Mouse (Mus musculus): ENCODE results near the gene Pou2f2. TPM values are rescaled to one million over a fixed set of nuclear protein-coding genes. Genes with fewer than 3 reads are reported as not detected.

The Pou2f2 gene
- polyA plus RNA-seq, 1 experiment from 2014 or later = 0.09 TPM

DNA sequence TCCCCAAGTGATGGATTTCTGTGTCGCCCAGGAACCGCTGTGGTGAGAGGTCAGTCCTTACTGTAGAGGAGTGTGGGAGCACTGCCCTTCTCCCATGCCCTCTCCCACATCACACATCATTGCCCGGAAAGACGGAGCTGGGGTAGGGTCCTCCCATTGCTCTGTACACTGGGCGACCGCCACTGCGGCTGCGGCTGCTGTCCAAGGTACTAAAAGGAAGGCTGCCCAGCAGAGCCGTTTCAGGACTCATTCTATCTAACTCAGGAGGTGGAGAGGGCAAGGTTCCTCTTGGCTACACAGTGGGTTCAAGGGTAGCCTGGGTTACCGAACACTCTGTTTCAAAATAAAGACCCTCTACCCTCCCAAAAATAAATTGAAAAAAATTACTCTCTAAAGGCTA lies 33.6 kb downstream of the Pou2f2 start:
- H3K27me3 ChIP-seq = peaks cover 24% of the 10 kb centered on the region
- no peak for TF ChIP-seq CTCF (IDR thresholded peaks at IDR 0.05)
- DNase-seq (ENCODE audit: low read depth, low spot score) (no peak), ATAC-seq (no peak)
- in situ Hi-C loops (cut with MboI; ENCODE audit: low pct_unique_long_range_greater_than_20kb) = no loop called here
- ChIA-PET CTCF (interaction anchor here (1.2 kb wide), 1 partner anchor 22 kb away, joined by 3 read pairs; no protein-coding TSS in a partner anchor), POLR2A (no interaction called here)

DNA sequence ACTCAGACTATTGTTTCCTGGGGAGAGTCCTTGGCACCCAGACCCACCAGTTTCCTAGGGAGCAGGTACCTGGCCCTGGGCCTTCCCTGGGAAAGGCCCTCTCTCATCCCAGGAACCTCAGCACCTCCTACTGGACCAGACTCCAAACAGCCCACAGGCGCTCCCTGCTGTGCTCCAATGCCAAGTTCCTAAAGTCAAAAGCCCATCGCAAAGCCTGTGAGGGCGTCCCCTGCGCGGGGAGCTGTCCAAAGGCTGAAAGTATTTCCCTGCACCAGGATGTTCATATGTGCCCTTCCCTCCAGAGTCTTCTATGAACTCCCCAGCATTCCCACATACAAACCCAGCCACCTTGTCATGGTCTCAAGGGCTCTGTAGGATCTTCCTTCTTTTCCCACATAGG lies 37.8 kb downstream of the Pou2f2 start:
- in situ Hi-C loops (cut with MboI; ENCODE audit: low pct_unique_long_range_greater_than_20kb) = no loop called here
- POLR2A ChIA-PET = no interaction called here
- peak; percentile 31 for DNase-seq (ENCODE audit: low read depth, low spot score)
- CTCF ChIA-PET = no interaction called here
- no peak for TF ChIP-seq CTCF (IDR thresholded peaks at IDR 0.05)
- peak; percentile 60 for ATAC-seq
- H3K27me3 ChIP-seq = peaks cover 15% of the 10 kb centered on the region

DNA sequence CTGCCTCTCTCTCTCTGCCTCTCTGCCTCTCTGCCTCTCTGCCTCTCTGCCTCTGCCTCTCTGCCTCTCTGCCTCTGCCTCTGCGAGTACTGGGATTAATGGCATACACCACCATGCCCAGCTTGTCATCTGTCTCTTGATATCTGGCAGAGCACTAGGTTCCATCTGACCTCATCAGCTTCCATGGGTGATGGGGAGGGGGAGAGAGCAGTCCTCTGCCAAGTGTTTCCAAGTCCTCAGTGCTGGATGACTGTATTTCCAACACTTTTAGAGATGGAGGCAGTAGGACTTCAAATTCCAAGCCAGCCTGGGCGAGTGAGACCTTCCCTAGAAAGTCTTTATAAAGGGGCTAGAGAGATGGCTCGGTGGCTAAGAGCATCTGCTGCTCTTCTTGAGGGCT lies 42.0 kb downstream of the Pou2f2 start:
- ATAC-seq = no peak
- ChIA-PET POLR2A (no interaction called here), CTCF (no interaction called here)
- H3K27me3 ChIP-seq = peaks cover 38% of the 10 kb centered on the region
- TF ChIP-seq CTCF (IDR thresholded peaks at IDR 0.05) = no peak
- in situ Hi-C loops (cut with MboI; ENCODE audit: low pct_unique_long_range_greater_than_20kb) = no loop called here
- DNase-seq (ENCODE audit: low read depth, low spot score) = no peak

DNA sequence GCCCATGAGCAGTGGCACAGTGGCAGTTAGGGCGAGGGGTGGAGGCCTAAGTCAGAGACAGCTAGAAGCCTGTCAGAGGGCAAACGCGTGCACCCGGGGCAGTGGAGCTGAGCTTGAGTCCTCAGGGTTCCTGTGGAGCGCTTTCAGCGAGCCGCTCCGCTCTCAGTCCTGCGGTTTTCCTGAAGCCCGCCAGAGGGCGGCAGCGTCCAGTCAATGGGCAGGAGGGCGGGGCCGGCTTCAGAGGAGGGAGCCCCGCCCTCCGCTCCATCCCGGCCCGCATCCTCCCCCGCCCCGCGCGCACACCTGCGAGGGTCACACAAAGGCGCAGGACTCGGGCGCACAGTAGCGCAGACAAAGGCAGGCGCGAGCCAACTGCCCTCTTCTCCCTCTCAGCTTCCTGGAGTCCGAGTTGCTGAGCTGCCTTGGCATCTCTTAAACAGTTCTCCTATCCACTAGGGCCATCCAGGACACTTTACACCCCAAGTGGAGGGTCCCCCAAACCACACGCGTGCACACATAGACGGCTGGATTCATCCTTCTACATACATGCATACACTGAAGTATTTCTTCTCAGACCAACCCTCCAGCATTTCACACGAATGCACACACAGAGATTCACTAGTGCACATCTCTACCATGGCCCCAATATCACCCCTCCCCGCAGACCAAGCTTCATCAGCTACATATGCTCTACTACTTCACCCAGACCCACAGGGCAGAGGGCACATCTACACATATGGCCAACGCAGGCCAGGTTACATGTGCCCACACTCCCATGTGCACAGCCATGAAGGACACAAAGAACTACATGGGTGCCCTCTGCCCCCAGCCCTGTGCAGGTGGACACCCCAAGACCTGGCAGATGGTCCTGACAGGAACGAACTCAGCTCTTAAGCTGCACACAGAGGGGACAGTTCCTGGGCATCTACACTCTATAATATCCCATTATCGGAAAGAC lies 46.2 kb downstream of the Pou2f2 start:
- DNase-seq (ENCODE audit: low read depth, low spot score) (no peak), ATAC-seq (peak; percentile 75)
- peaks cover 57% of the 10 kb centered on the region for H3K27me3 ChIP-seq
- in situ Hi-C loops (cut with MboI; ENCODE audit: low pct_unique_long_range_greater_than_20kb) = loop anchor here (5.0 kb wide), 1 partner anchor 49 kb away; no protein-coding TSS in a partner anchor
- TF ChIP-seq CTCF (IDR thresholded peaks at IDR 0.05) = peak; percentile 99
- ChIA-PET POLR2A (no interaction called here), CTCF (interaction anchor here (0.5 to 1.3 kb wide), 3 partner anchors 9 to 81 kb away, joined by 3 to 6 read pairs (median 3); no protein-coding TSS in a partner anchor)

DNA sequence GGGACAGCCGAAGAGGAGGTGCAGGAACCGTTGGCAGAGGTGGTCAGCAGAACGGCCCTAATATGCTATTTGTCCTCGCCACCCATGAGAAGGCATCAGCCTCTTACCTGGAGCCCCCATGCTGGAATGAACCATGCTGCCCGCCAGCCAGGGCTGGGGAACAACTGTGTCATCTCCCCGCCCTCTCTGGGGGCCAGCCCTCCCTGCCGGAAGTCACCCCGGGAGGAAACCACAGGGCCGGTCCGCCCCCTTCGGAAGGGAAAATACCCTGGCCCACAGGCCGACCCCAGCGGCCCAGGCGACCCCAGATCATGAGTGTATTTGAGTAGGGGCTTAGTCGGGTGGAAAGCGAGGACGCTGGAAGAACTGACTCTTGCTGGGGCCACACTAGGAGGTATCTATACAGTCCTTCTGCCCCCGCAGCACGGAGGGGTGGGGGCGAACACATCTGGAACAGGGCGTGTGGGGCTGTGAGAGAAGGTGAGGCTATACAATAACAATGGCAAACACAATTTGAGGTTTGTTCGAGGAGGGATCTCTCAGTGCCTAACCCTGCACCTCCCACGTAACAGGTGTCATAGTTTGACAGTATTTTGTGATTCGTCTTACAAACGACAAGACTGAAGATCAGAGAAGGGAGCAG lies 47.1 kb downstream of the Pou2f2 start:
- in situ Hi-C loops (cut with MboI; ENCODE audit: low pct_unique_long_range_greater_than_20kb) = loop anchor here (5.0 kb wide), 1 partner anchor 50 kb away; no protein-coding TSS in a partner anchor

DNA sequence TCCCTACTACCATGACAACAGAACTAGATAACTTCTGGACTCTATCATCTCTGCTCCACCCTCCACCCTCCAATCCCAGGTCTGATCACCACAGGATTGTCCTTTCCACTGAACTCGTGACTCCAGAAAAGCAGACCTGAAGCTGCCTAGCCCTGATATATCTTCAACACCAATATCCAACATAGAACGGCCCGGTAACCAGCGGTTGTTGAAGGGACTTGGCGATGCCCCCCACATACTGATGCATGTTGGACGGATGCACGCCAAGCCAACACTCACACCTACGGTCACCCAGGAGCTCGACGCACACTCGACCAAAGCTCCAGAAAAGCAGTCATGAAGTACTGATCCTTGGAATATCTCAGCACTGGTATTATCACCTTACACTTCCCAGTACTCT lies 48.3 kb downstream of the Pou2f2 start:
- CTCF ChIA-PET = no interaction called here
- POLR2A ChIA-PET = no interaction called here
- no peak for TF ChIP-seq CTCF (IDR thresholded peaks at IDR 0.05)
- ATAC-seq = no peak
- peaks cover 57% of the 10 kb centered on the region for H3K27me3 ChIP-seq
- in situ Hi-C loops (cut with MboI; ENCODE audit: low pct_unique_long_range_greater_than_20kb) = loop anchor here (5.0 kb wide), 1 partner anchor 51 kb away; no protein-coding TSS in a partner anchor
- DNase-seq (ENCODE audit: low read depth, low spot score) = no peak

More for the DNA sequence above, 47.1 kb downstream of the Pou2f2 start:
- POLR2A ChIA-PET = no interaction called here
- CTCF ChIA-PET = interaction anchor here (0.5 to 1.3 kb wide), 2 partner anchors 8 to 55 kb away, joined by 3 to 6 read pairs; no protein-coding TSS in a partner anchor
- no peak for TF ChIP-seq CTCF (IDR thresholded peaks at IDR 0.05)
- peaks cover 54% of the 10 kb centered on the region for H3K27me3 ChIP-seq
- DNase-seq (ENCODE audit: low read depth, low spot score) (no peak), ATAC-seq (no peak)

DNA sequence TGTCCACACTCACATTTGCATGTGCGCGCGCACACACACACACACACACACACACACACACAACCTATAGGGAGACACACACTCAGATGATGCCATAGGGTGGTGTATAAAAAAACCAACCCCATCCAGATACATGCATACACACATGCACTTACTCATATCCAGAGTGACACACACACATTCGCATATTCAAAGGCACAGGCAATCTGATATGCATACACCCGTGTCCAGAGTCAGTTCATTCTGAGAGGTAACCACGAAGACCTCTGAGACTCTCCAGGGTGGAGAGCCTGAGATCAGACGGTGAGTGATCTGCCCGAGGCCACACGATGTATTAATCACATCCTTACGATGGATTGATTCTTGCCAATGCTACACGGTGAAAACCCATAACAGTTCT lies 49.0 kb downstream of the Pou2f2 start:
- TF ChIP-seq CTCF (IDR thresholded peaks at IDR 0.05) = no peak
- ChIA-PET CTCF (no interaction called here), POLR2A (no interaction called here)
- in situ Hi-C loops (cut with MboI; ENCODE audit: low pct_unique_long_range_greater_than_20kb) = loop anchor here (5.0 kb wide), 1 partner anchor 52 kb away; no protein-coding TSS in a partner anchor
- ATAC-seq = no peak
- no peak for DNase-seq (ENCODE audit: low read depth, low spot score)
- H3K27me3 ChIP-seq = peaks cover 53% of the 10 kb centered on the region

DNA sequence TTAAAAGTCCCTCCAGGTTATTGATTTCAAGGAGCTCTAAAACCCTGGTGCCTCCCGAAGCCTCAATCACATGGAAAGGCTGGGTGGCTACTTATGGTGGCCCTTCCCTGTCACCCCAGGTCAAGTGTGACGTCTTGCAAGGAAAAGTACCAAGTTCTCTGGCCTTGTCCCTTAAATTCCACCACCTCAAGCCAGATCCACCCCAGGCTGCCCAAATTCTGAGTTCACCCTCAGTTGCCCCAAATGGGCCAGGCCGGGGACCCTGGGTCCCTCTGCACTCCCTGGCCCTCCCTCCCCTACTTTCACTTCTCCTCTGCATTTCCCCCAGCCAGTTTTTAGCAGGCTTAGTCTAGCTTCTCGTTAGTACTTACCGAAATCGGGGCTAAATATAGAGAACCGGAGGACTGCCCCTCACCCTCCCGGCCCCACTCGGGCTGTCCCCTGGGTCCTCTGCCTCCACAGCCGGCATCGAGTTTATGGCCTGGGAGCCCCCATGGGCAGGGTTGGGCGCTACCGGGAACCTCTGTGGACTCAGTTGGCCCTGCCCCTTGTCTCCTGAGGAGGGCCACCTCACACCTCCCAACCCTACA lies 50.0 kb downstream of the Pou2f2 start:
- peaks cover 43% of the 10 kb centered on the region for H3K27me3 ChIP-seq
- POLR2A ChIA-PET = no interaction called here
- CTCF ChIA-PET = no interaction called here
- no peak for DNase-seq (ENCODE audit: low read depth, low spot score)
- in situ Hi-C loops (cut with MboI; ENCODE audit: low pct_unique_long_range_greater_than_20kb) = no loop called here
- ATAC-seq = no peak
- TF ChIP-seq CTCF (IDR thresholded peaks at IDR 0.05) = no peak

DNA sequence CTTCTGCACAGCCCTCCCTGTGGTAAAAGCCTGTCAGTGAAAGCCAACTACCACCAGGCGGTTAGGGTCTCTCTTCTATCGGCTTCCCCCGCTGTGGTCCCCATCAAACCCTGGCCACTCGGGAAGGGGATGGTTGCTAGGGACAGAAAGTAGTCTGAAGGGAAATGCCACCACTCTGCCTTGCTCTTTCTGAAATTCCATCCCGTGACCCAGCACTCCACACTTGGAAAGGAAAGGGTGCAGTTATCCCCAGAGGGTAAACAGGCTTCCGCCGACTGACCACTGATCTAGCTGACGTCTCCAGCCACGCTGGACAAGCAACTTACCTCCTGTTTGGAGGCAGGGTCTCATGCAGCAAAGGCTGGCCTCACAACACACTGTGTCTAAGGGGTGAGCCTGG lies 51.6 kb downstream of the Pou2f2 start:
- peaks cover 42% of the 10 kb centered on the region for H3K27me3 ChIP-seq
- POLR2A ChIA-PET = no interaction called here
- in situ Hi-C loops (cut with MboI; ENCODE audit: low pct_unique_long_range_greater_than_20kb) = no loop called here
- CTCF ChIA-PET = no interaction called here
- TF ChIP-seq CTCF (IDR thresholded peaks at IDR 0.05) = no peak
- ATAC-seq (no peak), DNase-seq (ENCODE audit: low read depth, low spot score) (no peak)

DNA sequence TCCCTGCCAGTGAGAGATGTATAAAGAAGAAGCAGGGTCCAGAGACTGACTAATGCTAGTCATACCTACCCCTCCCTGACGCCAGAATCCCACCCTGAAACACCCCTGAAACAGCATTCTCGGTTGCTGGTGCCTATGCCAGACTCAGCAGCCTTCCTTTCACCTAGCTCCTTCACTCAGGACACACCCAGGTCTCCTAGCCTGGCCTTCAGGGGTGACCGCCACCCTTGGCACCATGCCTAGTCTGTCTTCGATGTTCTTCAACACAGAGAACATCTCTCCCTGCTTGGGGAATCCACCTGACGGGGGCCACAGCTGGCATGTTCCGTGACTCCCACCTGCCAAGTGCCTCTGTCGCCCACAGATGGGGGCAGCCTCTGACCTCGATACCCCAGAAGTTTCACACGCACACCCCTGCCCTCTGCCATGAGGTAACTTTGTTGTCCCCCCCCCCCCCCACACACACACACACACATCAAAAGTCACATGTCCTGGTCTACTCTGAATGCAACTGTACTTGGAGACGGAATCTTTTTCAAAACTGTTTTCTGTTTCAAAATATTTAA lies 53.7 kb downstream of the Pou2f2 start:
- TF ChIP-seq CTCF (IDR thresholded peaks at IDR 0.05) = no peak
- ATAC-seq = no peak
- ChIA-PET CTCF (no interaction called here), POLR2A (no interaction called here)
- DNase-seq (ENCODE audit: low read depth, low spot score) = no peak
- H3K27me3 ChIP-seq = peaks cover 25% of the 10 kb centered on the region
- in situ Hi-C loops (cut with MboI; ENCODE audit: low pct_unique_long_range_greater_than_20kb) = no loop called here
